Mouse (Mus musculus) forebrain, embryonic 16.5 days (tissue): ENCODE measurements at regions not wholly inside any gene's neighbourhood (a gene's known extent, or its start where the extent isn't known, plus 50 kb on each side); places are given as distances from the start of the nearest gene placed in this dataset.
A peak's percentile ranks its signal among the peaks of the same experiment; 100 is the strongest.

Experiments
- ATAC-seq: fragments of 200-750 bp; cut with Nextera tagmentation; 2 replicates; pipeline ENCODE4 v1.8.0; 2017; ENCODE audit warnings: mild to moderate bottlenecking, moderate library complexity
- H3K27ac ChIP-seq: fragments of 300-500 bp; sonication (generic); 2 replicates; pipeline ENCODE4 v1.5.1; 2014; ENCODE audit warnings: low read length, control low read depth
- H3K27me3 ChIP-seq: fragments of 300-500 bp; sonication (generic); replicated peaks from 2 replicates; pipeline ENCODE4 v1.6.1; 2014; ENCODE audit warnings: low read length; ENCODE audit not compliant: control insufficient read depth, insufficient read depth
- H3K36me3 ChIP-seq: fragments of 300-500 bp; sonication (generic); 2 replicates; pipeline ENCODE4 v1.6.1; 2014; ENCODE audit not compliant: control insufficient read depth, insufficient read depth
- H3K4me1 ChIP-seq: fragments of 300-500 bp; sonication (generic); replicated peaks from 2 replicates; pipeline ENCODE4 v1.6.1; 2014; ENCODE audit warnings: low read length; ENCODE audit not compliant: control insufficient read depth, insufficient read depth
- H3K4me2 ChIP-seq: fragments of 300-500 bp; sonication (generic); 2 replicates; pipeline ENCODE4 v1.6.1; 2014; ENCODE audit warnings: mild to moderate bottlenecking, low read length, control low read depth
- H3K4me3 ChIP-seq: fragments of 300-500 bp; sonication (generic); replicated peaks from 2 replicates; pipeline ENCODE4 v1.5.1; 2014; ENCODE audit warnings: mild to moderate bottlenecking, low read length, control low read depth
- H3K9ac ChIP-seq: fragments of 300-500 bp; sonication (generic); replicated peaks from 2 replicates; pipeline ENCODE4 v1.6.1; 2014; ENCODE audit warnings: low read depth, low read length, control low read depth
- H3K9me3 ChIP-seq: fragments of 300-500 bp; sonication (generic); 2 replicates; pipeline ENCODE4 v1.6.1; 2016; ENCODE audit warnings: low read length; ENCODE audit not compliant: control insufficient read depth
- WGBS: fragments of 180-500 bp; shearing (Covaris S2); extraction: QIAGEN DNeasy Blood & Tissue Kit; methylation state at CpG from one replicate; pipeline ENCODE4 v1.1.7; 2014; 5-methylcytosine and 5-hydroxymethylcytosine counted together

DNA sequence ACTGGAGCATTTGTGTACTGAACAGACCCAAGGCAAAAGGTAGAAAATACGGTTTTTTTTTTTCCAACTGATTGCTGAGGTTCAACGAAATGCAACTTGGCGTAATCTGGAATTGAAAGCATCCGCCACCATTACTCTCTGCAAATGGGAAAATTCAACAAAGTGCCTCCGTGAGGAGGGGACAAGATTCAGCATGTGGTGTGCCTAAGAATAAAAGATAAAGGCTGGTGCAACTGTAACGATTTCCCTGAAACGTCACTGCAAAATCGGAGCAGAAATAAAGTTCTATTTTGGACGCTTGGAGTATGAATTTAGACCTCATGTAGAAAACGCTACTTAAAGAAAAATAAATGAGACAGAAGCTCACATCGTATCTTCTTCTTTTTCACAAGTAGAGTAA, 893.8 kb downstream of the Poteg start:
- no peak overlapping the region for H3K27ac ChIP-seq
- H3K9ac ChIP-seq = no peak overlapping the region
- no peak overlapping the region for H3K4me3 ChIP-seq
- no peak for ATAC-seq
- no peak overlapping the region for H3K4me2 ChIP-seq
- 82% methylated on average over 11 of the region's 11 CpGs for WGBS
- no peaks in the 10 kb centered on the region for H3K27me3 ChIP-seq
- no peaks in the 10 kb centered on the region for H3K9me3 ChIP-seq
- H3K4me1 ChIP-seq = no peaks in the 10 kb centered on the region
- no peaks in the 10 kb centered on the region for H3K36me3 ChIP-seq

DNA sequence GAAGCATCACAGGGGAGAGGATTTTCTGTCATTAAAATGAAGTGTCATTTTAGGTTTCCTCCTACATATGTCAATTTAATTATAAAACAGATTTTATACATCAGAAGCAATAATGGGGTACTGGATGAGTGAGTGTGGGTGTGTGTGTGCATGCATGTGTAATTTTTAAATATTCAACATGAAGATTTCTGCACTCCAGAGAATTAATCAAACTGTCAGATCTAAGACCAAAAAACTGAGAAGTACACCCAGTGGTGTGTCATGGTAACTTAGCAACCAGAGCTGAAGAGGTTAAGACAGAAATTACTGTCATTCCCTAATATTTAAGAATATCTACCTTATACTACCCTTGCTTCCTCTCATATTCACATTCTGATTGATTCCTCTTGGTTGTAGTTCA, 919.0 kb downstream of the Poteg start:
- Histone ChIP-seq H3K9ac (no peak overlapping the region), H3K4me1 (no peaks in the 10 kb centered on the region), H3K27me3 (no peaks in the 10 kb centered on the region), H3K4me2 (no peak overlapping the region), H3K36me3 (no peaks in the 10 kb centered on the region), H3K9me3 (no peaks in the 10 kb centered on the region), H3K27ac (no peak overlapping the region), H3K4me3 (no peak overlapping the region)
- peak; percentile 58 for ATAC-seq

DNA sequence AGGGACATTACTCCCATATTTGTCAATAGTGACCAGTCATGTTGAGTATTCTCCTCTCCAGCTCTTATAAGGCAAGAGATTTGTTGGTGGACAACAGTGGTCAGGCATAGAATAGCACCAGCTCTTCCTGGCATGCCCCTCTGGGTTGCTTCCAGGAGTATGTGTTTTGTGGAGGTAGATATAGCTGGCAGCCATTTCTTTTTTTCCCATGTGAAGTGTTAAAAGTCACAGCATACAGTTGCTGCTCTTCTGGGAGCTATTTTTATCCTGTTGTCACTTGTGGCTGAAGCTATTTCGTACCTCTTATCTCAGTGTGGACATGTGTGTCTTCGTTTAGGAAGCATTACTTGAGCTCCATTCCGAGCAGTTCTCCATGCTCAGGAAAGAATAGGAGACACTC, 919.9 kb downstream of the Poteg start:
- Histone ChIP-seq H3K9ac (no peak overlapping the region), H3K27ac (no peak overlapping the region), H3K4me1 (no peaks in the 10 kb centered on the region), H3K4me2 (no peak overlapping the region), H3K27me3 (no peaks in the 10 kb centered on the region), H3K36me3 (no peaks in the 10 kb centered on the region), H3K9me3 (no peaks in the 10 kb centered on the region), H3K4me3 (no peak overlapping the region)
- ATAC-seq = no peak
- WGBS = 86% methylated on average over 3 of the region's 3 CpGs

DNA sequence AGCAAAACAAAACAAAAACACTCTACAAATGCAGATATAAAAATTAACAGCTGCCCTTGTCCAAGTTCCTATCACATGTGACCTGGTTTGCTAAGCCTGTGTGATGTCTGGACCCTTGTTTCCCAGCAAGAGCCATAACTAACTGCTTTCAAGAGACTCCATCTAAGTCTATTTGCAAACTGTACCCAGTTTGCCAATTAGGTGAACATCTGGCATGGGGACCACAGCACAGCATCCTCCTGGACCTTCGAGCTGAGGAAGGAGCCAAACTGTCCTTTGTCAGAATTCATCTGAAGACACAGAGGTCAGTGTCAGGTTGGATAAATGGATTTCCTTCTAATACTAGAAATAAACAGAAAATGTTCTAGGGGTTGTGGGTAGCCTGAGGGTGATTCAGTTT, 924.3 kb downstream of the Poteg start:
- H3K4me2 ChIP-seq = no peak overlapping the region
- 79% methylated on average over 1 of the region's 1 CpGs for WGBS
- no peak overlapping the region for H3K27ac ChIP-seq
- H3K4me1 ChIP-seq = no peaks in the 10 kb centered on the region
- H3K36me3 ChIP-seq = no peaks in the 10 kb centered on the region
- H3K9ac ChIP-seq = no peak overlapping the region
- no peak for ATAC-seq
- H3K4me3 ChIP-seq = no peak overlapping the region
- H3K9me3 ChIP-seq = no peaks in the 10 kb centered on the region
- H3K27me3 ChIP-seq = no peaks in the 10 kb centered on the region

DNA sequence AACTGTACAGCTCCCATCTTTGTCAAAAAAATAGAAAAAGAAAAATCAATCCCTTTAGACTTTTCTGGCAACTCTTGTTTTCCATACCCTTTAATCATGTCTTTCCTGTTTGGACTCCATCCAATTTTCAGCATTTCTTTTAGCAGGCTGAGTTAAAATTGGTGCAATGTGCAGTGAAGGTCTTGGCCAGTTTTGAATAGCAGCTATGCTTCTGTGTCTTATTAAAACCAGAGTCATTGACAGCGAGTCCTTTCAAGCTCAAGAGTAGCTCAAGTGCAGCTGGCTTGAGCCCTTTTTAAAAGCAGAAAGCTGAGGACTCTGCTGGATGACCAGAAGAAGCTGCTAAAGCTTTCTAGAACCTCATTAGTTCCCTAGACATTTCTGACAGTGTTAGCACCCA, 952.7 kb downstream of the Poteg start:
- Histone ChIP-seq H3K27me3 (no peaks in the 10 kb centered on the region), H3K9ac (no peak overlapping the region), H3K4me1 (no peaks in the 10 kb centered on the region), H3K4me3 (no peak overlapping the region), H3K4me2 (no peak overlapping the region), H3K36me3 (no peaks in the 10 kb centered on the region), H3K27ac (no peak overlapping the region), H3K9me3 (no peaks in the 10 kb centered on the region)
- ATAC-seq = peak; percentile 31; the same call in 1 of the 2 replicates
- 20% methylated on average over 1 of the region's 1 CpGs for WGBS

DNA sequence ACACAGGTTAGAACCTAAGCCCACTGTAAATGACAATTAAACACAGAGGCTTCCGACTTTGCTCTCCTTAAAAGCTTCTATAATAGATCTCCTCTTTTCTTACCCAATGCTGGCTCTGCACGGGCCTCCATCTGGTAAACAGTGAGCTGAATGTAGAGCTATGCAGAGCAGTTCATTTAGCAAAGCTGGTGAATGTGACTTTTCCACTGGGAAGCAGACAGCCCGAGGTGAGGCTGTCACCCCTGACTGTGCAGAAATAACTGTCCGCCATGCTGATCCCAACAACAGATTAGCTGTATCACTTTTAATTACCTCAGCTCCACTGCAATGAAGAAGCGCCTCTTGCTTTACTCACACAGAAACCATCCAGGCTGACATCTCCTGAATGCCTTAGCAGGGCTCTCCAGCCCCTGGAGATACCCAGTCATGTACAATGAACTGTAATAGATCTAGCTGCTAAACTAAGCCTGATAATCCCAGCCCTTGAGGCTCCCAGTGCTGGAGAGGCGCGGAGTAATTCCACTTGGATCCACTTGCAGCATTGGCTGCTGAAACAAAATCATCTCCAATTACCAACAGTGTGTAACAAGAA, 980.2 kb downstream of the Poteg start:
- Histone ChIP-seq H3K9me3 (no peaks in the 10 kb centered on the region), H3K4me2 (no peak overlapping the region), H3K27me3 (no peaks in the 10 kb centered on the region), H3K4me1 (0 out of 2 replicates have a peak, but pooled peaks cover 6% of the 10 kb centered on the region), H3K27ac (no peak overlapping the region), H3K36me3 (no peaks in the 10 kb centered on the region), H3K9ac (no peak overlapping the region), H3K4me3 (no peak overlapping the region)
- no peak for ATAC-seq
- 45% methylated on average over 7 of the region's 7 CpGs for WGBS

DNA sequence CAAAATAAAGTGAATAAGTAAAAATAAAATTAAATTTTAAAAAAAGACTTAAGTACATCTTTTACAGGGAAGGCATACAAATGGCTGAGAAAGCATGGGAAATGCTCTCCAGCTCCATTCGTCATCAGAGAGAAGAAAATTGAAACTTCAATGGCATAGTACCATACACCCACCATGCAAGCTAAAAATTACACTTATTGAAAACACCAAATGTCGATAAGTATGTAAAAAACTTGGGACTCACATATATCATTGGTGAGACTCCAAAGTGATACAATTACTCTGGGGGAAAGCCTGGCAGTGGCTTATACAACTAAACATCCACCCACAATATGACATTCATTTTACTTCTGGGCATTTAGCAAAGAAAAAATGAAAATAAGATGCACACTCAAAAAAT, 1025.7 kb downstream of the Poteg start:
- H3K36me3 ChIP-seq = no peaks in the 10 kb centered on the region
- H3K9ac ChIP-seq = no peak overlapping the region
- H3K27ac ChIP-seq = no peak overlapping the region
- no peaks in the 10 kb centered on the region for H3K27me3 ChIP-seq
- ATAC-seq = no peak
- no peak overlapping the region for H3K4me3 ChIP-seq
- H3K4me1 ChIP-seq = no peaks in the 10 kb centered on the region
- no peak overlapping the region for H3K4me2 ChIP-seq
- WGBS = 91% methylated on average over 2 of the region's 2 CpGs
- no peaks in the 10 kb centered on the region for H3K9me3 ChIP-seq

DNA sequence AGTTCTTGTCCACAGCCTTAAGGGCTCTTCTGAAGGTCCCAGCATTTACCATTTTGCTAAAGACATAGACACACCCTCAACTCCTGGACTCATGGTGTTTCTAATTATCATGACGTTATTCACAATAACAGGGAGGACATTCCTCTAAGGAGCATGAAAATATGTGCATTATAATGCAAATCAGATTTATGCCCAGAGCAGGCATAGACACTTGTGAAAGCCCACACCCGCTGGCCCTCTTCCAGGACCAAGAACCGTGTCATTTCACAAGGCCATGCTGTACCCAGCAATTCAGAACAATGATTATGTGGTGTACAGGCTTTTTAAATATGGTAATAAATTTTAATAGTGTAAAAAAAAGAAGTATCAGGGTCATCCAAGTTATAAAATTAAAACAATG, 1040.4 kb downstream of the Poteg start:
- peak; percentile 47; the same call in 1 of the 2 replicates for ATAC-seq
- WGBS = 27% methylated on average over 3 of the region's 3 CpGs

DNA sequence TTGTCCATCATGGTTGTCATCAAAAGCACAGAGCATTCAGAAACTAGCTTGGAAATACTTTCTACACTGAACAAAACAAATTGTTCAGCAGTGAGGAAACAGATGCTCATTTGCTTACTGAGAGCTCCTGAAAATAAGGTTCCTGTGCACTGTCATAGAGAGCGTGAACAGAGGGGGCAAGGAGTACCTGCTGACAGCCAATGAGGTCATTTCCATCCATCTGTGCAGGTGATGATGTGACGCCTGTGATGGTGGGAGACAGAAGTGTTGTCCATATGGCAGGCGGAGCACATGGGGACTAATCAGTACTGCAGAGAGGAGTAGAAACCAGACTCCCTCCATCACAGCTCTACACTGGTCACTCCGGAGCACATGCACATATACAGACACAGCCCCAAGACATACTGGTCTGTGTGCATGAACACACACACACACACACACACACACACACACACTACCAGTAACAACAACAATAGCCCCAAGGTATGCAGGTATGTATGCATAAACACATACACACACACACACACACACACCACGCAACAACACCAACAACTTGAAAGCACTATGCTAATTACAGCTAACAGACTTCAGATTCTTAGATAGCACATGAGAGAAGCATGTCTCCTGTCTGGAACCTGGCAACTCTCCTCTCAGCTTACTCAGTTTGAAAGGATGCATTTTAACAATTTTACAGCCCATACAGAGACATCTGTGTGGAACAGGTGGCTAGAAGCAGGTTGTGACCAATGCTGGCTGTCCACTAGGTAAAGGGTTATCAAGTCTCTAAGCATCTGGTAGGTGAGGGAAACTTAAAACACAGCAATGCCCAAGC, 1056.2 kb downstream of the Poteg start:
- H3K27me3 ChIP-seq = no peaks in the 10 kb centered on the region
- peak overlapping the region; percentile 65 for H3K27ac ChIP-seq

More for the DNA sequence above, 1040.4 kb downstream of the Poteg start:
- Histone ChIP-seq H3K4me2 (no peak overlapping the region), H3K4me1 (no peaks in the 10 kb centered on the region), H3K36me3 (no peaks in the 10 kb centered on the region), H3K9ac (no peak overlapping the region), H3K27ac (no peak overlapping the region), H3K27me3 (no peaks in the 10 kb centered on the region), H3K4me3 (no peak overlapping the region), H3K9me3 (no peaks in the 10 kb centered on the region)

More for the DNA sequence above, 1056.2 kb downstream of the Poteg start:
- H3K4me1 ChIP-seq = peaks cover 6% of the 10 kb centered on the region; the same call in 1 of the 2 replicates
- no peaks in the 10 kb centered on the region for H3K36me3 ChIP-seq
- H3K4me3 ChIP-seq = no peak overlapping the region
- H3K9me3 ChIP-seq = no peaks in the 10 kb centered on the region
- 57% methylated on average over 5 of the region's 5 CpGs for WGBS
- H3K9ac ChIP-seq = no peak overlapping the region
- ATAC-seq = peak; percentile 95
- no peak overlapping the region for H3K4me2 ChIP-seq
